Mouse (Mus musculus) heart, embryonic 15.5 days (tissue): ENCODE measurements at regions not wholly inside any gene's neighbourhood (a gene's known extent, or its start where the extent isn't known, plus 50 kb on each side); places are given as distances from the start of the nearest gene placed in this dataset.
A peak's percentile ranks its signal among the peaks of the same experiment; 100 is the strongest.

Experiments used
- ATAC-seq: fragments of 200-750 bp; cut with Nextera tagmentation; replicated peaks from 2 replicates; pipeline ENCODE4 v1.8.0; 2017; ENCODE audit warnings: low read depth, moderate TSS enrichment; ENCODE audit not compliant: insufficient number of reproducible peaks, insufficient read depth, low FRiP score
- H3K27ac ChIP-seq: fragments of 300-500 bp; sonication (generic); 2 replicates; pipeline ENCODE4 v1.5.1; 2015; ENCODE audit warnings: mild to moderate bottlenecking, inconsistent platforms
- H3K27me3 ChIP-seq: fragments of 300-500 bp; sonication (generic); 2 replicates; pipeline ENCODE4 v1.6.1; 2015; ENCODE audit warnings: inconsistent platforms
- H3K36me3 ChIP-seq: fragments of 300-500 bp; sonication (generic); 2 replicates; pipeline ENCODE4 v1.6.1; 2015; ENCODE audit warnings: mild to moderate bottlenecking, inconsistent platforms
- H3K4me1 ChIP-seq: fragments of 300-500 bp; sonication (generic); replicated peaks from 2 replicates; pipeline ENCODE4 v1.6.1; 2015; ENCODE audit warnings: inconsistent platforms
- H3K4me2 ChIP-seq: fragments of 300-500 bp; sonication (generic); 2 replicates; pipeline ENCODE4 v1.6.1; 2015; ENCODE audit warnings: inconsistent platforms, mild to moderate bottlenecking, moderate library complexity
- H3K4me3 ChIP-seq: fragments of 300-500 bp; sonication (generic); 2 replicates; pipeline ENCODE4 v1.5.1; 2015; ENCODE audit warnings: mild to moderate bottlenecking, inconsistent platforms
- H3K9ac ChIP-seq: fragments of 300-500 bp; sonication (generic); 2 replicates; pipeline ENCODE4 v1.6.1; 2015; ENCODE audit warnings: mild to moderate bottlenecking, inconsistent platforms
- H3K9me3 ChIP-seq: fragments of 300-500 bp; sonication (generic); replicated peaks from 2 replicates; pipeline ENCODE4 v1.6.1; 2016; ENCODE audit warnings: inconsistent platforms
- WGBS: fragments of 180-500 bp; shearing (Covaris S2); methylation state at CpG from one replicate; pipeline ENCODE4 v1.1.7; 2015; ENCODE audit warnings: mixed read lengths; 5-methylcytosine and 5-hydroxymethylcytosine counted together

GRCm38 (mm10) chr16:72152920-72153319 lies 155.2 kb upstream of the Robo1 start:
- Histone ChIP-seq H3K36me3 (no peaks in the 10 kb centered on the region), H3K4me2 (no peak overlapping the region), H3K4me1 (no peaks in the 10 kb centered on the region), H3K9ac (no peak overlapping the region), H3K27ac (no peak overlapping the region), H3K4me3 (no peak overlapping the region), H3K9me3 (no peaks in the 10 kb centered on the region), H3K27me3 (no peaks in the 10 kb centered on the region)
- WGBS, result 79% methylated on average over 2 of the region's 2 CpGs
- ATAC-seq, result no peak

GRCm38 (mm10) chr16:72157913-72158312 lies 150.2 kb upstream of the Robo1 start:
- Histone ChIP-seq H3K4me2 (no peak overlapping the region), H3K27ac (no peak overlapping the region), H3K4me3 (no peak overlapping the region), H3K36me3 (no peaks in the 10 kb centered on the region), H3K4me1 (no peaks in the 10 kb centered on the region), H3K27me3 (no peaks in the 10 kb centered on the region), H3K9ac (no peak overlapping the region), H3K9me3 (no peaks in the 10 kb centered on the region)
- WGBS, result 90% methylated on average over 14 of the region's 14 CpGs
- ATAC-seq, result no peak

GRCm38 (mm10) chr16:72159411-72159810 lies 148.7 kb upstream of the Robo1 start:
- Histone ChIP-seq H3K4me3 (no peak overlapping the region), H3K4me1 (no peaks in the 10 kb centered on the region), H3K9me3 (no peaks in the 10 kb centered on the region), H3K36me3 (no peaks in the 10 kb centered on the region), H3K27me3 (no peaks in the 10 kb centered on the region), H3K4me2 (no peak overlapping the region), H3K27ac (no peak overlapping the region), H3K9ac (no peak overlapping the region)
- WGBS, result 79% methylated on average over 4 of the region's 4 CpGs
- no peak for ATAC-seq

- Histone ChIP-seq H3K4me1 (no peaks in the 10 kb centered on the region), H3K9me3 (no peaks in the 10 kb centered on the region), H3K4me3 (no peak overlapping the region), H3K27ac (no peak overlapping the region), H3K36me3 (no peaks in the 10 kb centered on the region), H3K27me3 (no peaks in the 10 kb centered on the region), H3K4me2 (no peak overlapping the region), H3K9ac (no peak overlapping the region)
- ATAC-seq, result no peak
- 76% methylated on average over 5 of the region's 5 CpGs for WGBS
These were observed 132.4 kb upstream of the Robo1 start for GRCm38 (mm10) chr16:72175727-72176126.

GRCm38 (mm10) chr16:72194320-72194719 lies 113.8 kb upstream of the Robo1 start:
- Histone ChIP-seq H3K4me2 (no peak overlapping the region), H3K9ac (no peak overlapping the region), H3K4me1 (no peaks in the 10 kb centered on the region), H3K36me3 (no peaks in the 10 kb centered on the region), H3K27ac (no peak overlapping the region), H3K4me3 (no peak overlapping the region), H3K9me3 (no peaks in the 10 kb centered on the region), H3K27me3 (no peaks in the 10 kb centered on the region)
- 9% methylated on average over 1 of the region's 1 CpGs for WGBS
- no peak for ATAC-seq

- Histone ChIP-seq H3K9ac (no peak overlapping the region), H3K27ac (no peak overlapping the region), H3K4me1 (peaks cover 3% of the 10 kb centered on the region; the same call in 1 of the 2 replicates), H3K4me3 (0 out of 2 replicates have a peak overlapping the region, but pooled peaks have one; percentile 9), H3K4me2 (peak overlapping the region; percentile 38), H3K27me3 (no peaks in the 10 kb centered on the region), H3K9me3 (no peaks in the 10 kb centered on the region), H3K36me3 (no peaks in the 10 kb centered on the region)
- 30% methylated on average over 15 of the region's 15 CpGs for WGBS
- no peak for ATAC-seq
These were observed 92.6 kb upstream of the Robo1 start for GRCm38 (mm10) chr16:72215360-72216013.

GRCm38 (mm10) chr16:72218021-72218420 lies 90.1 kb upstream of the Robo1 start:
- Histone ChIP-seq H3K9ac (no peak overlapping the region), H3K4me2 (peak overlapping the region; percentile 37), H3K4me3 (no peak overlapping the region), H3K4me1 (peaks cover 3% of the 10 kb centered on the region), H3K27me3 (no peaks in the 10 kb centered on the region), H3K9me3 (no peaks in the 10 kb centered on the region), H3K36me3 (no peaks in the 10 kb centered on the region), H3K27ac (no peak overlapping the region)
- ATAC-seq, result no peak
- 2% methylated on average over 3 of the region's 3 CpGs for WGBS

- Histone ChIP-seq H3K9me3 (no peaks in the 10 kb centered on the region), H3K4me3 (no peak overlapping the region), H3K36me3 (no peaks in the 10 kb centered on the region), H3K27me3 (no peaks in the 10 kb centered on the region), H3K9ac (no peak overlapping the region), H3K4me2 (no peak overlapping the region), H3K4me1 (peaks cover 3% of the 10 kb centered on the region), H3K27ac (no peak overlapping the region)
- 22% methylated on average over 3 of the region's 3 CpGs for WGBS
- no peak for ATAC-seq
These were observed 86.1 kb upstream of the Robo1 start for GRCm38 (mm10) chr16:72221912-72222502.

GRCm38 (mm10) chr16:72223860-72224259 lies 84.2 kb upstream of the Robo1 start:
- H3K4me1 ChIP-seq, result no peaks in the 10 kb centered on the region; the same call in 1 of the 2 replicates
- no peak overlapping the region for H3K4me3 ChIP-seq
- H3K4me2 ChIP-seq, result no peak overlapping the region
- H3K36me3 ChIP-seq, result no peaks in the 10 kb centered on the region
- H3K27me3 ChIP-seq, result no peaks in the 10 kb centered on the region
- no peaks in the 10 kb centered on the region for H3K9me3 ChIP-seq
- H3K9ac ChIP-seq, result no peak overlapping the region
- WGBS, result 68% methylated on average over 3 of the region's 3 CpGs
- no peak overlapping the region for H3K27ac ChIP-seq
- ATAC-seq, result no peak

- Histone ChIP-seq H3K9ac (no peak overlapping the region), H3K27me3 (no peaks in the 10 kb centered on the region), H3K27ac (no peak overlapping the region), H3K4me3 (no peak overlapping the region), H3K36me3 (no peaks in the 10 kb centered on the region), H3K4me2 (no peak overlapping the region), H3K9me3 (no peaks in the 10 kb centered on the region), H3K4me1 (no peaks in the 10 kb centered on the region; the same call in 1 of the 2 replicates)
- 74% methylated on average over 4 of the region's 4 CpGs for WGBS
- no peak for ATAC-seq
These were observed 82.8 kb upstream of the Robo1 start for GRCm38 (mm10) chr16:72225157-72225880.

GRCm38 (mm10) chr16:72234366-72234765 lies 73.7 kb upstream of the Robo1 start:
- H3K36me3 ChIP-seq, result no peaks in the 10 kb centered on the region
- ATAC-seq, result no peak
- no peak overlapping the region for H3K4me3 ChIP-seq
- no peak overlapping the region for H3K4me2 ChIP-seq
- 21% methylated on average over 1 of the region's 1 CpGs for WGBS
- no peaks in the 10 kb centered on the region for H3K9me3 ChIP-seq
- no peak overlapping the region for H3K27ac ChIP-seq
- H3K27me3 ChIP-seq, result no peaks in the 10 kb centered on the region
- no peaks in the 10 kb centered on the region for H3K4me1 ChIP-seq
- no peak overlapping the region for H3K9ac ChIP-seq
